Mouse (Mus musculus) adipocyte (in vitro differentiated cells): ENCODE results near the gene Wasf2.

Experiments used
- DNase-seq: peaks from one replicate; pipeline ENCODE4 v3.0.0-alpha.2; 2016; ENCODE audit warnings: low spot score

Gene Wasf2

DNA sequence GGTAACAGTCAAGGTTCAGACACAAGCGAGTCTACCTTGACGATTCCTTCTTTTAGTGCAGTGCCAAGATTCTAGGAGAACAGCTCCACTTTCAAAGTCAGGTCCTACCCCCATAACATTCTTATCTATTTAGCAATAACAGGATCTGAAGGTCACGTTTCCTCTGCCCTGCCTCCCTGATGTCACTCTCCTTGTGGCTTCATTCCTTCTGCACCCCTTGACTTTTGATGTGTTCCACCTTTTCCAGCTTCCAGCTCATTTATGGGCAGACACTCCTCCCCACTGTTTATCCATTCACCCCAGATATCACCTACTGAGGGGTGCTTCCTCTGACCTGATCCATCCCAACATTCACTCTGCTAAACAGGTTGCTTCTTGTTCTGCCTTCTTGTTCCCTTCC lies 3.2 kb upstream of the Wasf2 start:
- DNase-seq = no peak

DNA sequence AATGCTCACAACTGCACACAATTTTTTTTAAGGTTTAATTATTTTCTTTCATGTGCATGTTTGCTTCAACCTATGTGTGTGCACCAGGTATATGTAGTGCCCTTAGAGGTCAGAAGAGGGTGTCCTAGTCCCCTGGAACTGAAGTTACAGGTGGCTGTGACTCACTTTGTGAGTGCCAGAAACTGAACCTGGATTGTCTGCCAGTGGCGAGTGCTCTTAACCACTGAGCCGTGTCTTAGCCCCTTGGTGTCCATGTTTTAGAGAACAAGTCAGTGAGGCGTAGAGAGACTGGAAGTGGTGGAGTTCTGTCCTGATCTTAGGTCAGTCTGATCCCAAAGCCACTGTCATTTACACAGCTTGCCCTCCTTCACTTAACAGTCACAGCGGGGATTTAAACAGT lies 2.4 kb upstream of the Wasf2 start:
- no peak for DNase-seq

DNA sequence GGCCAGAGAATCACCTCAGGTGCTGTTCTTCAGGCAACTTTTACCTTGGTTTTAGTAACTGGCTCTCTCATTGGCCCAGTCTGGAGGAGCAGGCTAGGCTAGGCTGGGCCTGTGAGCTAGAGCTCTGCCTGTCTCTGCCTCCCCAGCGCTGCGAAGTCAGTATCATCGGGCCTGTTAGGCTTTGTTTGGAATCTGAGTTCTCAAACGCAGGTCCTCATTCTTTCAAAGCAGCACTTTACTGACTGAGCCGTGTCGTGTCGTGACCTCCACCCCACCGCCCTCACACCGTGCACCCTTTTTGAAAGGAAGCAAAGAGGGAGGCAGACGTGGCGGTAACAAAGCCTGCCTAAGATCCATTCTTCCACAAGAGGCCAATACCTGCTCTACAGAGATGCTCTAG lies 914 bp upstream of the Wasf2 start:
- no peak for DNase-seq

DNA sequence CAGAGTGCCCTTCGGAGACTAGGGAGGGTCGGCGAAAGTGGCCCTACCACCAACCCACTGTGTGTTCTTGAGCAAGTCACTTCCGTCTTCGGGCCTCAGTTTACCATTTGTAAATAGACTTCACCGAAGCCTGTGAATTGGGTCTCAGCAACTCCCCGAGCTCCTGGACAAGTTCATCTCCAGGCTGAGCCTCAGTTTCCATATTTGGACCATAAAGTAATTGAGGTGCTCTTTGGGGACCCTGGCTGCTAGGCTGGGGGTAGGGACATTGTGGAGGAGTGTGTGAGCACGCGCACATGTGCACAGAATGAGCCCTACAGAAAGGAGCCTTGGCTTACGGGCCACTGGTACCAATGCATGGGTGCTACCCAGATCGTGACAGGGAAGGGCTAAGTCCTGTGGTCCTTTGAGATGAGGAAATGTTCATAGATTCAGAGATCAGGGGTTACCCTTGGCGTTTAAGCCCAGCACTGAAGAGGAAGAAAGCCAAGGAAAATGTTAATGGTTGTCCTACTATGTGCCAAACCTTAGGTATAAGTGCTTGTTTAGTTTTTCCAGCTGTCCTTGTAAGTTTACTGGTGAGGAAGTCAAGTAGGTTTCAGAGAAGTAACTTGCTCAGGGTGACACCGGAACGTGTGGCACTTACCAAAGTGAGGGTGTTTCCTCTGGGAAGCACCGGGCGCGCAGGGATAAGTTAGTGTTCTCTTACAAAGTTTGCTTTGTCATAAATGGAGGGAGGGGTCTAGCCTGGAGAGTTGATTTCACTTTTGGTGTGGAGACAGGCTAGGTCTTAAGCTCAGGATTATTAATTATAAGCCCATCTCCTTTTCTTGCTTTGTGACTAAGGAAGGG lies 811 bp downstream of the Wasf2 start:
- DNase-seq = peak; percentile 48

DNA sequence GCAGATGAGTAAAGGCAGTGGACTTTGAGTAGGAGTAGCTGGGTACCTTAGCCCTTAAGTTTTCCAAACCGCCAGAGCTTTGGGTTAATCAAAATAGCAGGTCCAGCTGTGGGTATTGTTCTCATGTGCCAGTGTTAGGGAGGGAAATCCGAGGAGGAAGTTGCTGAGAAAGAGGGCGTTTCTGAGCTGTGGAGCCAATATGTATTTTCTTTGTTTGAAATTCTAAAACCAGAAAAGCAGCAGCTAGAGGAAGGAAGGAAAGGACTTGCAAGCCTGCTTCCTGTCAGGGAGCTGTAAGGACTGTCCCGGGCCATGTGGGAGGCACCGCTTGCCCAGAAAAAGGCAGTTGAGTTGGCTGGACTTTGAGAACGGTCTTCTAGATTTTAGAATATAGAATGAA lies 1.7 kb downstream of the Wasf2 start:
- peak; percentile 57 for DNase-seq

DNA sequence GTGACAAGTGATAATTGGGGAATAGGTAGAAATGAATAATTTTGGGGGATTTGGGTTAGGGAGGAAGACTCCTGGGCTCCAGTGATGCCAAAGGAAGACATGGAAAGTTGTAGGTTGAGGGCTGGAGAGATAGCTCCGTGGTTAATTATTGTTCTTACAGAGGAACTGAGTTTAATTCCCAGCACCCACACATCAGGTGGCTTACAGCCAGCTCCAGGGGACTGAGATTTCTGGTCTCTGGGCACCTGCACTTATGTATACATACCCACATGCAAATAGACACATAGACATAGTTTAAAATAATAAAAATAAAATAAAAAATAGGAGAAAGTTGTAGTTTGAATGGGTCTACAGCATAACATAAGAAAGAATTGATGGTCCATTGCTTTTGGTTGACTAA lies 6.6 kb downstream of the Wasf2 start:
- DNase-seq = no peak

DNA sequence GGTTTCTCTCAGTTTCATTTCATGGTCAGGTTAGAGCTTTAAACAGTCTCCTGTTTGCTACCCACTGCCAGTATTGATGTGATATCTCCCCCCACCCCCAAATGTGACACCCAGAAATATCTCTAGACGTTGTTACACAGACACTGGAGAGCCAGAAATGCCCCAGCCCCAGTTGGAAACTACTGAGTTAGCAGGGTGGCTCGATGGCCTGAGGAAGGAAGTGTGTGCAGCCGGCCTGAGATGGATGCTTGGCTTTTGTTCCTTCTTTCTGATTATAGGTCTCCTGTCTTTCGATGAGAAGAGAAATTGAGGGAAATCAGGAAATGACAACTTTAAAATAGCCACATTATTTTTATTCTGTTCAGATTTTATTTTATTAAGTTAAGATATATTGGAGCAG lies 8.7 kb downstream of the Wasf2 start:
- no peak for DNase-seq

DNA sequence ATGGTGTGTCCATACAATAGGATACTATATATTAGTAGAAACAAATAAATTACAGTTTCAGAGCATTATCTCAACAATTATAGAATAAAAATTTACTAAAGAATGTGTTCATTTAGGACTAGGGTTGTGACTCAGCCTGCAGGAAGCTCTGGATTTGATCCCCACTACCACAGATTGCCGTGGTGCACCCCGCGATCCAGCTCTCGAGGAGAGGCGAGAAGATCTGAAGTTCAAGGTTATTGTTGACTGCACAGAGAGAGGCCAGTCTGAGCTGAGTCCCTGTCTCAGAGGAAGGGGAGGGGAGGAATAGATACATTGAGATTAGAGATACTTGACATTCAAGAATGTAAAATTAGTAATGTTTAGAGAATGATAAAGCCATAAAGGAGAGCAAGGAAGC lies 24.7 kb downstream of the Wasf2 start:
- DNase-seq = no peak

DNA sequence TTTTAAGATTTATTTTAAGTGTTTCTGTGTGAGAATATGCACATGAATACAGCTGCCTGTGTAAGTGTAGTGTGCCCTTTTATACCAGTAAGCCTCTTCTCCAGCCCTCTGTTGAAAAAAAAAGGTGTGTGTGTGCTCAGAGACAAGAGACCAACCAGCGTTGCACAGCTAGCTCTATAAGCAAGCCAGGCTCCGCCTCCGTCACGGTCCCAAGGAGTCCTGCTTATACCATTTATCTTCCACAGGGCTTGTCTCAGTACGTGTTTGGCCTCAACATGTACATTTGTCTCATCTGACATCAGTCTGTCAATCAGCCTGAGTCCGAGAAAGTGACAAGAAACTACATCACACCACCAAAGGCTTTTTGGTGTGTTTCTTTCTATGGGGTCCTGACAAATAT lies 25.4 kb downstream of the Wasf2 start:
- no peak for DNase-seq

DNA sequence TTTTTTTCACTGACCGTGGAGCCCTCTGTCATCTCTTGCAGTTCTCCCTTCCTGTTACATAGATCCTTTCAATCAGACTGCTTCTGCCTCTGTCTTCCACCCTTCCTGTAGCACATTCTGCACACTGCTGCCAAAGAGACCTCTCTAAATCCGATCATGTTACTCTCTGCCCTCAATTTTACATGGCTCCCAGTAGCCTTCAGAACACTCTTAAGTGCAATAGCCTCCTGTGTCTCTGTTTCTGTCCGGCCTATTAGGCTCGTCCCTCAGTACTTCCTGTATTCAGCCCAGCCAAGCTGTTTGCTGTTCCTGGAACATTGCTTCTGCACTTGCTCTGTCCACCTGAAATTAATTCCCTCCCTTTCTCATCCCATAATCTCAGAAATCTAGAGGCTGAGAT lies 26.1 kb downstream of the Wasf2 start:
- no peak for DNase-seq

DNA sequence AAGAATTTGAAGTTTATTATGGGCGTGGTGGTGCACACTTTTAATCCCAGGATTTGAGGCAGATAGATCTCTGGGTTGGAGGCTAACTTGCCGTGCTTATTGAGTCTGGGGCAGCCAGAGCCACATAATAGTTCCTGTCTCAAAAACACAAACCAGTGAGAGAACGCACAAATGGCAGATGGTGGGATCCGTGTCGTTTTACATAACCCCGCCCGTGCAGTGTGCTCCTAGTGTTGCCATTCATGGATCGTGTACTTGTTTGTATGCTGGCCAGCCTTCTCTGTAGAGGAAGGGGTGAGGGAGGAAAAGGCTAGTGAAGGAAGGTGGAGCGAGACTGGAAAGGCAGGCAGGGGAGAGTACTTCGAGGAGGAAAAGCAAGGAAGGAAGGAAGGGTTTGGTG lies 26.5 kb downstream of the Wasf2 start:
- no peak for DNase-seq

DNA sequence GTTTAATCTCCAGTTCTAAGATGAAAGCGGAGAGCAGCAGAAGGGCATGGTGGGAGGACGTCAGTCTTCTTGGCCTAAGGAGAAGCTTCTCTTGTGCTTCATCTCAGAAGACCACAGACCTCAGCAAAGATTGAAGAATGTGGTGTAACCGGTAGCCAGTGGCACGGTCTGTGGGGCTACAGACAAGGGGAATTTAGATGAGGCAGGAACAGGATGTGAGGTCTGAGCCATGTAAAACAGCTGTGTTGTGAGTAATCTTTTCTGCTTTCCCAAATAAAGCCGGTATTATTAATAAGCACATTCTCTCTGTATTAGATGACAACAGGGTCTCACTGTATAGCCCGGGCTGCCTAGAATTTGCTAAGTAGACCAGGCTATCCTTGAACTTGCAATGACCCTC lies 28.8 kb downstream of the Wasf2 start:
- no peak for DNase-seq

DNA sequence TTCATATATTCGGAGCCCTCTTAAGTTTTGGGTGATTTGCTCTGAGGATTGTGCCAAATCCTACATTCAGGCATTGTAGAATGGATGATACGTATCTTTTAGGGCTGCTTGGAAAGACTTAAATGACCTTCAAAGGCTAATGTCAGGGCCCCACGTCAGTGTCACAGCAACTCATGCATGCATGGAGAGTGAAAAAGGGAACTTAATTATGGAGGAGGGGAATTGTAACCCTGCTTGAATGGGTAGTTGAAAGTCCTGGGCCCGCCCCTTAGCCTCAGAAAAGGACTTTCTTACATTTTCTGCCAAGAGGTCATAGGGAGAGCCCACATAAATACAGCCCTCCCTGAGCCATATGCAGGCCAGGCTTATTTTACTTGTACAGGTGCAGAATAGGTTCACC lies 29.3 kb downstream of the Wasf2 start:
- no peak for DNase-seq

DNA sequence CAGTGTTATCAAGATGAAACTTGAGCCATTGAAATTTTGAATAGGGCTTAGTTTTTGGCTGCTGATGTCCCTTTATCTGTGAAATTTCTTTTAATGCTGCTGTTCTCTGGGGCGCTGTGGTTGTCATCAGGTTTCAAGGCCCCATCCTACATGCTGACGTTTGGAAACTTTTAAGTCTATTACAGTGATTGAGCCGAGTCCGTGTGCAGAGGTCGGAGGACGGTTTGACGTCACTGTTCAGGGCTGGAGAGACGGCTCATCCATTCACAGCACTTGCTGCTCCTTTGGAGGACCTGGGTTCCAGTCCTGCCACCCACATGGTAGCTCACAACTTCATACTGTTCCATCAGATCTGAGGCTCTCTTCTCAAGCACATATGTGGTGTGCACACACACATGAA lies 29.9 kb downstream of the Wasf2 start:
- DNase-seq = no peak

DNA sequence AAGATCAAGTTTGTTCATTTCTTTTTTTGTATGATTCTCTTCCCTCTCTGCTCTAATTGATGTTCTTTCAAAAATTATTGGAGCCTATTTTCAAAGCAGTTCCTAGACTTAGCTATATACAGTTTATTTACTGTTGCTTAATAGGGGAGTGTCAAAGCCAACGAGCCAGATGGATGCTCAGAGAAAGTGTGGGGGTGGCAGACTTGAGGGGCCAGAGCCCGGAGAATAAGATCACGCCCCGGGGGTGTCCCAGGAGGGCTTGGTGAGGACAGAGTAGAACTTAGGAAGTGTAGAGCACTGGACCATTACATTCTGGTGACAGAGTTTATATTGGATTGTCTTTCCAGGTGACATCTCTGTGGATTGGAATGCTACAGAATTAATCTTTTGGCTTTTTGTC lies 30.5 kb downstream of the Wasf2 start:
- DNase-seq = no peak

DNA sequence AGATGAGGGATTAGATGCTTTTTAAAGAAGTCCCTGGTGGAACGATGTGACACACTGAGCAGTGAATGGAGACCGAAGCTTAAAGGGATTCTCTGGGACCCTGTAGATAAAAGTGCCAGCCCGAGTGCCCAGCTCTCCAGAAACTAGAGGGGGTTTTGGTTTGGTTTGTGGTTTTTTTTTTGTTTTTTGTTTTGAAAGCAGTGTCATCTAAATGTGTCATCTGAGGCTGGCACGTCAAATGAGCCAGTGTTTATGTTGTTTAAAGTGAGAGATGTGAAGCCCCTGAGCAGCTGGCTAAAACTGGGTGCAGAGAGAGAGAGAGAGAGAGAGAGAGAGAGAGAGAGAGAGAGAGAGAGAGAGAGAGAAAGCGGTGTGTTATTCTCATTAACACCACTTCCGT lies 31.9 kb downstream of the Wasf2 start:
- no peak for DNase-seq

DNA sequence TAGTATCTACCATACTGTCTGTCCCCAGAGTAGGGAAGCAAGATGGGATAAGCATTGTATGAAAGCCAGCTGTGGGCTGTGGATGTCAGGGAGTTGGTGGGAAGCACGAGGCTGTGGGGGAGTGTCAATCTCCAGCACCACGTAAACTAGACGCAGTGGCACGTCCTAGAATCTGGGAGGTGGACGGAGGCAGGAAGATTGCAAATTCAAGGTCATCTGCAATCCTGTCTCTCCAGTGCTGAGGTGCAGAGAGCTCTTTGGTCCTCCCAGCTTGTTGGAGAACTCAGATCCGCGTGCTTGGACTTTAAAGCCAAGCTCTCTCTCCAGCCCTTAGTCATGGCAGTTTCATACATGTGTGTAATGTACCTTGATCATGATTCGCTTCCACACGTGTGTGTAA lies 36.5 kb downstream of the Wasf2 start:
- no peak for DNase-seq

DNA sequence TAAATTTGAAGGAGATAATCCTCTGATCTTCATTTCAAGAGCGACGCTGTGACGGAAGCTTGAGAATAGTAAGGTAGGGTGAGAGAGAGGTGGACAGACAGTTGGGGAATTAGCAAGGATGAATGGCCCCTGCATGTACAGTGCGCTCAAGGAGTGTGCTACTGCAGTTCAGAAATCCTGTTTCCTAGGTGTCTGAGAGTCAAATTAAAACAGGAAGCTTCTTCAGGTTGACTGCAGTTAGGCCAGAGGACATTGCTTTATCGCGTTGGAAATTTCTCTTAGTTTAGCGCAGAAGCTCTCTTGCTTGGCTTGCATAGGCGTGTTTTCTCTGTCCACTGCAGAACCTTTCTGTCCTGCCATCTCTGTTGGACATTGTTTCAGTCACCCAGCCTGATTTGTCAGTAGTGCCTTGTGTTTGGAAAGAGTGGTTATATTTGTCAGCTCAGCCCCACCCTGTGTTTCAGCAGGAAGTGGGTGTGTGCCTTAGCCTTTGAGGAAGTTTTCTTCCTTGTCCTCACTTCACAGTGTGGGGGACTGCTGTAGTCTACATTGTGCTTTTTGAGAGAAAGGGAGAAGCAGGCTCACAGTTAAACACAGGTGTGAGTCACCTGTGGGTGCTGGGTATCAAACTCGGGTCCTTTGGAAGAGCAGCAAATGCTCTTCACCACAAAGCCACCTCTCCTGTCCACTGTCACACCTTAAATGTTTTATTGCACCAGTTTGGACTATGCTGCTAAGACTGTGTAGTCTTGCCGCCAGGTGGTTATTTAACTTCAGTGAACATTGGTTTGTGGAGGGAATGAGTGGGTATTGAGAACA lies 39.1 kb downstream of the Wasf2 start:
- DNase-seq = no peak

DNA sequence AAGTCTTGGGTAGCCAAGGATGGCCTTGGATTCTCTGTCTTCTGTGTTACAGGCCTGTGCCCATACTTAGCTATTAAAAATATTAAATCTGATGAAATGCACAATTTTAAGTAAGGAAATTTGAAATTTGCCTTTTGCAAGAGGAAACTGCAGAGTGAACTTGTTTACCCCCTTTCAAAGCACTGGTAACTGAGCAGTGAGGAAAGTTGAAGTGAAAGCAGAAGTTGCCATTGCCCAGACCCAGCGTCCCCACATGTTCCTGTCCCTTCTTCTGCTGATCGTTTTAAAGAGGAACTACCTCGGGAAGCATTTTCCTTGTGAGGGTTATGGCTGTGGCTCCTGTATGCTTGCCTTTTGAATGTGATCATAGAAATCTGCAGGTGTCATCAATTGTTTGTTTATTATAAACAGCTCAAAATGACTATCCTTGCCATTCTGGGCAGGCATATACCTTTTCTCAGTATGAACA lies 39.8 kb downstream of the Wasf2 start:
- DNase-seq = no peak

DNA sequence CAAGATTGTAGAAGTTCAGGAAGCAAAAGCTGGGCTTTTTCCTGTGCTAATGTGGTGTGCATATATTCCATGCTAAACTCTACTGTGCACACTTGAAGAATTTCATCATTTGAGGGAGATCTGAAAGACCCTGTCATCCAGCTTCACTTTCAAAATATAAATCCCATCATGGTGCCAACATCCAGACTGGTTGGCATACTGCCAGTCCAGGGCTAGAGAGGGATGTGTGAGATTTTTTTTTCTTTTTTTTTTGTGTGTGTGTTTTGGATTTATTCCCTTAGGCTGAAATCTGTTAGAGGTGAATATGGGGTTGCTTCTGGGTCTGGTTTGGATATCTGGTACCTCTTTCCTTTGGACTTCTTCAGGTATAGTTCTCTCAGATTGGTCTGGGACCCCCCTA lies 40.3 kb downstream of the Wasf2 start:
- DNase-seq = no peak

DNA sequence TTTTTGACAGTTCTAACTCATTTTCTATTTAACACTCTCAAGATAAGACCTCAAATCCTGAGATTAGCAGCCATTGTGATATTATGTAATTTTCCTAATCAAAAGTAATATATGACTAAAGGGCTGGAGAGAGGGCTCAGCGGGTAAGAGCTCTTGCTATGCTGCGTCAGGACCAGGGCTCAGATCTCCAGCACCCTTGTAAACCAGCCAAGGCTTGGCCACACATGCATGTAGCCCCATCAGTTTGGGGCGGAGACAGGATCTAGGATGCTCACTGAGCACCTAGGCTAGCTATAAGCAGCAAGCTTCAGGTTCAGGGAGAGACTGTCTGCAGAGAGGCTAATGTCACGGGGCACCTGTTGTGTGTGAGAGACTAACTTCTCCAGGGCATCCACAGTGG lies 42.1 kb downstream of the Wasf2 start:
- no peak for DNase-seq

DNA sequence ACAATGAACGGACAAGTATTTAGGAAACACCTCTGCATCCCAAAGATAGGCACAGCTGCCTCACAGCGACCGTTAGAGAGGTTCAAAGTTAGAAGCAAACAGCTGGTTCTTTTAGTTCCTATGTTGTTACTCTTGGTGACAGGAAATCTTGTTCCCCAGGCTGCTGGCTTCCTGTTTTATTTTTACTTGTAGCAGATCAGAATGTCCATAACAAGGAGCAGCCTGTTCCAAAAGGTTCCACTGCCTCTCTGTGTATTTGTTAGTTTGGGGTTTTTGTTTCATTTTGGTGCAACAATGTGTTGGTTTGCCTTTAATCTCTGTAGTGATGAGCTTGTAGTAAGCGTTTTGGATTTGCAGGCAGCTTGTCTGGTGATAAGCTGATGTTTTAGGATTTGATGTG lies 44.1 kb downstream of the Wasf2 start:
- DNase-seq = no peak

DNA sequence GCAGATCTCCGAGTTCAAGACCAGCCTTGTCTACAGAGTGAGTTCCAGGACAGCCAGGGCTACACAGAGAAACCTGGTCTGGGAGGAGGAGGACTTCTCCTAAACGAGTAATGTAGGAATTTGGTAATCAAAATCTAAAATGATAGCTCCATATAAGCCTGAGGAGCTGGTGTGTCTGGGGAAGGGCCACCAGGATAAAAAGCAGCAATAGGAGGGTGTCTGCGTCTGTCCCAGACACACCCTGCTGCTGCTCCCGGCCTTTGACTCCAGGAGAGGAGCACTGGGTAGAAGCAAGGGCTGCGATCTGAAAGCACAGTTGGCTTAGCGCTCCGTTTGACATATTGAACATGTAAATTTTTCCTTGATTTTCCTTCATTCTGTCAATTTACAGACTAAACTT lies 45.0 kb downstream of the Wasf2 start:
- no peak for DNase-seq
